Mouse (Mus musculus): ENCODE data around the gene D630023F18Rik. TPM values are rescaled to one million over a fixed set of nuclear protein-coding genes. Genes with fewer than 3 reads are reported as not detected.

Gene D630023F18Rik
- polyA plus RNA-seq, 1 experiment from 2014 or later, result 0.64 TPM

- Histone ChIP-seq H3K4me3 (ENCODE audit: low read depth, low read length) (no peak overlapping the region), H3K36me3 (ENCODE audit: control insufficient read depth, insufficient read depth, low read length) (no peaks in the 10 kb centered on the region), H3K4me2 (ENCODE audit: low read depth, low read length) (no peak overlapping the region), H3K27ac (replicated peaks; ENCODE audit: low read depth, low read length) (no peak overlapping the region), H3K9me3 (ENCODE audit: control insufficient read depth, low read length) (no peaks in the 10 kb centered on the region), H3K27me3 (replicated peaks; ENCODE audit: control insufficient read depth, insufficient read depth, low read length) (no peaks in the 10 kb centered on the region), H3K9ac (ENCODE audit: low read depth, low read length) (no peak overlapping the region), H3K4me1 (ENCODE audit: control insufficient read depth, insufficient read depth, low read length) (no peaks in the 10 kb centered on the region)
- ATAC-seq (ENCODE audit: low read depth) (no peak), DNase-seq (ENCODE audit: low spot score) (no peak)
- WGBS, result 58% methylated on average over 8 of the region's 8 CpGs
These were observed 4.7 kb downstream of the D630023F18Rik start for GRCm38 (mm10) chr1:65118150-65118913.

DNA sequence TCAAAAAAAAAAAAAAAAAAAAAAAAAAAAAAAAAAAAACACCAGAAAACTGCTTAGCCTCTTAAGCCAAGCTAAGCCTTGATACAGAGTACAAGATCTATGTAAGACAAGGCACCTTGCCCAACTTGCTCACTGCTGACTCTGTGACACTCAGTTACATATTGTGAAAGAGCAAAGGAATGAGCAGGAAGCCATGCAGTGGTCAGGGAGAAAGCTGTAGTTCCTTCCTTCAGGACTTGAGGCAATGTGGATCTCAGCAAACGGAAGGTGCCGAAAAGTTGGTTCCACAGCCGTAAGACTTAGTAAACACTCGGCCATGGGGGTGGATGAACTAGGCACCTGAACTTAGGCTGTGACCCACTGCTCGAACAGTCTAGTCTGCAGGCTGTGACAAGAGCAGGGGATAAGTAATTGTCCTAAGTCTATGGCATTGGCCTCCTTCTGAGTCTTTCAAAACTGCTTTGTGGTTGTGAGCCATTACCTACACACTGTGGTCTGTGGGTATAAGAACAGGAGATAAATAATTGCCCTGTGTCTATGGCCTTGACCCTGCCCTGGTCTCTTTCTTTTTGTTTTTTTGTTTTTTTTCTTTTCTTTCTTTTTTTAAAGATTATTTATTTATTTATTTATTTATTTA, 9.4 kb downstream of the D630023F18Rik start:
- Histone ChIP-seq H3K9ac (ENCODE audit: low read depth, low read length) (no peak overlapping the region), H3K4me1 (ENCODE audit: control insufficient read depth, insufficient read depth, low read length) (peaks cover 4% of the 10 kb centered on the region; the same call in 1 of the 2 replicates), H3K27me3 (replicated peaks; ENCODE audit: control insufficient read depth, insufficient read depth, low read length) (no peaks in the 10 kb centered on the region), H3K9me3 (ENCODE audit: control insufficient read depth, low read length) (no peaks in the 10 kb centered on the region), H3K4me3 (ENCODE audit: low read depth, low read length) (no peak overlapping the region), H3K4me2 (ENCODE audit: low read depth, low read length) (no peak overlapping the region), H3K36me3 (ENCODE audit: control insufficient read depth, insufficient read depth, low read length) (no peaks in the 10 kb centered on the region), H3K27ac (replicated peaks; ENCODE audit: low read depth, low read length) (no peak overlapping the region)
- 93% methylated on average over 5 of the region's 5 CpGs for WGBS
- DNase-seq (ENCODE audit: low spot score), result no peak
- ATAC-seq (ENCODE audit: low read depth), result no peak

DNA sequence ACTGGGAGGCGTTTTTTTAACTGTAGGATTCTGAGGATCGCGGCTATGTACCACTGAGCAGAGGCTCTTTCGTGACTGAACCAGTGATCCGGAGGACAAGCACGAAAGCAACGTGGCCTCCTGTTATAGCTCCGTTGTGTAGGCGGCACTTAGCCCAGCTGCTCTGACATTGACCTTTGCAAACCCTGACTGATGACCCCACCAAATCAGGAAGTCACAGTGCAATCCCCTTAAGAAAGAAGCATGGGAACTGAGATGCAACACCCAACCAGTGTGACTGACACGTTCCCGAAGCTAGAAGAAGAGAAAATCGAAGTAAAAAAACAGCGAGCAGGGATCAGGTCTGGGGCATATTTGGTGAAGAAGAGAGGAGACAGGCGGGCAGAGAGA, 10.2 kb downstream of the D630023F18Rik start:
- no peaks in the 10 kb centered on the region for H3K27me3 ChIP-seq (replicated peaks; ENCODE audit: control insufficient read depth, insufficient read depth, low read length)
- H3K9ac ChIP-seq (ENCODE audit: low read depth, low read length), result no peak overlapping the region
- H3K4me2 ChIP-seq (ENCODE audit: low read depth, low read length), result peak overlapping the region; percentile 45
- peaks cover 4% of the 10 kb centered on the region; the same call in 1 of the 2 replicates for H3K4me1 ChIP-seq (ENCODE audit: control insufficient read depth, insufficient read depth, low read length)
- 48% methylated on average over 14 of the region's 14 CpGs for WGBS
- H3K9me3 ChIP-seq (ENCODE audit: control insufficient read depth, low read length), result no peaks in the 10 kb centered on the region
- peak overlapping the region; percentile 21; the same call in 1 of the 2 replicates for H3K4me3 ChIP-seq (ENCODE audit: low read depth, low read length)
- DNase-seq (ENCODE audit: low spot score) (no peak), ATAC-seq (ENCODE audit: low read depth) (no peak)
- H3K27ac ChIP-seq (replicated peaks; ENCODE audit: low read depth, low read length), result no peak overlapping the region; the same call in 1 of the 2 replicates
- H3K36me3 ChIP-seq (ENCODE audit: control insufficient read depth, insufficient read depth, low read length), result no peaks in the 10 kb centered on the region

DNA sequence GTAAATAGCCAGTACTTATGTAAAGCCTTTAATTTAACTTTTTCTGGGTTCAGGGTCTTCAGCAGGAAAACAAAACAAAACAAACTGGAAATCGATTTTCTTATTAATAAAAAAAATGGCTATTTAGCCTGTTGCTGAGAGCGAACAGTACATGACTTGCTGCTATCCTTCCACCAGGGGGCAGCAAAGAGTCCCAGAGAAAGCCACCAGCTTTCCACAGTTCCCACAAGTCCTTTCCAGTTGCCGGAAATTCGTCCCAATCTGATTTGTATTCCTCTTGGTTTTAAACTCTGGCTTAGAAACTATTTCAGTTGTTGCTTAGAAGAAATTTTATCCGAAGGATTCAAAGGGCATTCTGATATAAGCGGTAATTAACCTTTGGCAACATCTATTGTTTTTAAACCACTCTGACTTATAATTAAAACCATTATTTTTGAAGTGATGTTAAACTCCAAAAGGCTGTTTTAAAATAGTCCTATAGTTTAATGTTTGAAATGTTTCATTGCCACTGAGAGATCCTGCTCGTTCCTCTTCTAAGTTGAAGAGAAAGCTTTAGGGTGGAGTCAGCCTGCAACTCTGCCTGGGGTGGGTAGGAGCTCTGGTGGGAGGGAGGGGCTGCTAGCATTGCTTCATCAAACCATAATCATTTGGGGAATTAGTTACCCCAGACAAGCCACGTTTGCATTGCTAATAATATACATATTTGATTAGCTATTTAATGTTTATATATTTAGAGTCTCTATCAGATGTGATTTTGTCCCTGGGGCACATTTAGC, 10.8 kb downstream of the D630023F18Rik start:
- H3K27me3 ChIP-seq (replicated peaks; ENCODE audit: control insufficient read depth, insufficient read depth, low read length), result no peaks in the 10 kb centered on the region
- H3K9ac ChIP-seq (ENCODE audit: low read depth, low read length), result no peak overlapping the region
- peak overlapping the region; percentile 45 for H3K4me2 ChIP-seq (ENCODE audit: low read depth, low read length)
- DNase-seq (ENCODE audit: low spot score), result peak; percentile 92
- no peaks in the 10 kb centered on the region for H3K36me3 ChIP-seq (ENCODE audit: control insufficient read depth, insufficient read depth, low read length)
- ATAC-seq (ENCODE audit: low read depth), result peak; percentile 83; the same call in 1 of the 2 replicates
- peaks cover 4% of the 10 kb centered on the region; the same call in 1 of the 2 replicates for H3K4me1 ChIP-seq (ENCODE audit: control insufficient read depth, insufficient read depth, low read length)
- peak overlapping the region; percentile 21; the same call in 1 of the 2 replicates for H3K4me3 ChIP-seq (ENCODE audit: low read depth, low read length)
- H3K9me3 ChIP-seq (ENCODE audit: control insufficient read depth, low read length), result no peaks in the 10 kb centered on the region
- 9% methylated on average over 8 of the region's 8 CpGs for WGBS
- 0 out of 2 replicates have a peak overlapping the region, but pooled peaks have one; percentile 5 for H3K27ac ChIP-seq (replicated peaks; ENCODE audit: low read depth, low read length)

- Histone ChIP-seq H3K9ac (ENCODE audit: low read depth, low read length) (no peak overlapping the region), H3K4me3 (ENCODE audit: low read depth, low read length) (no peak overlapping the region), H3K27ac (replicated peaks; ENCODE audit: low read depth, low read length) (no peak overlapping the region), H3K9me3 (ENCODE audit: control insufficient read depth, low read length) (no peaks in the 10 kb centered on the region), H3K4me2 (ENCODE audit: low read depth, low read length) (0 out of 2 replicates have a peak overlapping the region, but pooled peaks have one; percentile 18), H3K36me3 (ENCODE audit: control insufficient read depth, insufficient read depth, low read length) (no peaks in the 10 kb centered on the region), H3K27me3 (replicated peaks; ENCODE audit: control insufficient read depth, insufficient read depth, low read length) (no peaks in the 10 kb centered on the region), H3K4me1 (ENCODE audit: control insufficient read depth, insufficient read depth, low read length) (peaks cover 4% of the 10 kb centered on the region; the same call in 1 of the 2 replicates)
- 71% methylated on average over 25 of the region's 25 CpGs for WGBS
- DNase-seq (ENCODE audit: low spot score) (no peak), ATAC-seq (ENCODE audit: low read depth) (0 out of 2 replicates have a peak, but pooled peaks have one; percentile 39)
These were observed 13.1 kb downstream of the D630023F18Rik start for GRCm38 (mm10) chr1:65109756-65110435.

DNA sequence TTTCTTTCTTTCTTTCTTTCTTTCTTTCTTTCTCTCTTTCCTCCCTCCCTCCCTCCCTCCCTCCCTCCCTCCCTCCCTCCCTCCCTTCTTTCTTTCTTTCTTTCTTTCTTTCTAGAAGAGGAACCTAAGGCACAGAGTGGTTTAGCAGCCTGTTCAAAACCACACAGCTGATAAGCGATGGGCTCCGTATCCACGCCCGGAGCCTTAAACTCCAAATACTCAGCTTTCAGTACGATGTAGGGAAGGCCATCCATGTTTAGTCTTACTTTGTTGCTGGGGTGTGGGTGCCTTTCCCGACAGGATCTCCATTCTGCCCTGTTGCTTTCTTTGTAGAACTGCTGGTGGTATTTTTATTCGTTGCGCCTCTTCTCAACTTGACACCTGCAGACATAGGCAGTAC, 13.8 kb downstream of the D630023F18Rik start:
- no peak overlapping the region for H3K4me2 ChIP-seq (ENCODE audit: low read depth, low read length)
- DNase-seq (ENCODE audit: low spot score) (no peak), ATAC-seq (ENCODE audit: low read depth) (no peak)
- peaks cover 4% of the 10 kb centered on the region; the same call in 1 of the 2 replicates for H3K4me1 ChIP-seq (ENCODE audit: control insufficient read depth, insufficient read depth, low read length)
- H3K27me3 ChIP-seq (replicated peaks; ENCODE audit: control insufficient read depth, insufficient read depth, low read length), result no peaks in the 10 kb centered on the region
- H3K9ac ChIP-seq (ENCODE audit: low read depth, low read length), result no peak overlapping the region
- H3K36me3 ChIP-seq (ENCODE audit: control insufficient read depth, insufficient read depth, low read length), result no peaks in the 10 kb centered on the region
- 89% methylated on average over 8 of the region's 8 CpGs for WGBS
- no peaks in the 10 kb centered on the region for H3K9me3 ChIP-seq (ENCODE audit: control insufficient read depth, low read length)
- H3K27ac ChIP-seq (replicated peaks; ENCODE audit: low read depth, low read length), result no peak overlapping the region
- no peak overlapping the region for H3K4me3 ChIP-seq (ENCODE audit: low read depth, low read length)

GRCm38 (mm10) chr1:65107654-65108279, 15.2 kb downstream of the D630023F18Rik start:
- no peaks in the 10 kb centered on the region for H3K27me3 ChIP-seq (replicated peaks; ENCODE audit: control insufficient read depth, insufficient read depth, low read length)
- H3K9ac ChIP-seq (ENCODE audit: low read depth, low read length), result no peak overlapping the region
- H3K4me3 ChIP-seq (ENCODE audit: low read depth, low read length), result no peak overlapping the region
- peaks cover 4% of the 10 kb centered on the region; the same call in 1 of the 2 replicates for H3K4me1 ChIP-seq (ENCODE audit: control insufficient read depth, insufficient read depth, low read length)
- 90% methylated on average over 10 of the region's 10 CpGs for WGBS
- DNase-seq (ENCODE audit: low spot score), result no peak
- H3K27ac ChIP-seq (replicated peaks; ENCODE audit: low read depth, low read length), result no peak overlapping the region
- no peaks in the 10 kb centered on the region for H3K36me3 ChIP-seq (ENCODE audit: control insufficient read depth, insufficient read depth, low read length)
- no peak overlapping the region for H3K4me2 ChIP-seq (ENCODE audit: low read depth, low read length)
- ATAC-seq (ENCODE audit: low read depth), result no peak
- no peaks in the 10 kb centered on the region for H3K9me3 ChIP-seq (ENCODE audit: control insufficient read depth, low read length)

All from embryonic facial prominence, embryonic 14.5 days (tissue).